Mouse (Mus musculus) layer of hippocampus, postnatal 36 days (tissue): ENCODE results near the gene Cd320. TPM values are rescaled to one million over a fixed set of nuclear protein-coding genes. Genes with fewer than 3 reads are reported as not detected.
A peak's percentile ranks its signal among the peaks of the same experiment; 100 is the strongest.
"Not testable (repeated sequence)": the region's sequence is repeated elsewhere in the genome, so short reads cannot be mapped to it uniquely, and the experiment has no call there.

ENCODE experiments used
- DNase-seq, 2 experiments: peaks; one replicate each; pipeline ENCODE4 v3.0.0; 2022
- total RNA-seq, 2 experiments: library from RNA; stranded (reverse); gene quantifications; 2 replicates each; pipeline ENCODE4 v1.2.3; 2021

Gene Cd320
- total RNA-seq, 2 experiments from 2014 or later = 22.2 to 24.9 TPM

- DNase-seq = no peak
Measured at GRCm38 (mm10) chr17:33825462-33825861, 17.4 kb upstream of the Cd320 start.

GRCm38 (mm10) chr17:33826850-33827249 lies 16.0 kb upstream of the Cd320 start:
- DNase-seq = peak; percentile 42 to 52

- DNase-seq = no peak
Measured at GRCm38 (mm10) chr17:33828892-33829291, 14.0 kb upstream of the Cd320 start.

GRCm38 (mm10) chr17:33829561-33829960 lies 13.3 kb upstream of the Cd320 start:
- DNase-seq = no peak

GRCm38 (mm10) chr17:33844196-33844595 lies 1.3 kb downstream of the Cd320 start:
- no peak for DNase-seq

- DNase-seq = no peak
Measured at GRCm38 (mm10) chr17:33848139-33848538, 5.2 kb downstream of the Cd320 start.

GRCm38 (mm10) chr17:33851331-33851730 lies 8.4 kb downstream of the Cd320 start:
- DNase-seq = no peak

- no peak for DNase-seq
Measured at GRCm38 (mm10) chr17:33857816-33858215, 14.9 kb downstream of the Cd320 start.

GRCm38 (mm10) chr17:33865330-33866030 lies 22.6 kb downstream of the Cd320 start:
- peak; percentile 46 to 50 for DNase-seq

GRCm38 (mm10) chr17:33873537-33873936 lies 30.6 kb downstream of the Cd320 start, which contains the start of gene Gm7029:
TSS of gene Gm7029 (plus strand) at chr17:33873837.
- DNase-seq = not testable (repeated sequence)

GRCm38 (mm10) chr17:33874411-33874810 lies 31.5 kb downstream of the Cd320 start:
- DNase-seq = no peak

- not testable (repeated sequence) for DNase-seq
Measured at GRCm38 (mm10) chr17:33875797-33876196, 32.9 kb downstream of the Cd320 start.

- not testable (repeated sequence) for DNase-seq
Measured at GRCm38 (mm10) chr17:33884320-33884719, 41.4 kb downstream of the Cd320 start.

- DNase-seq = not testable (repeated sequence)
Measured at GRCm38 (mm10) chr17:33887802-33888201, 44.9 kb downstream of the Cd320 start.

GRCm38 (mm10) chr17:33888230-33888629 lies 45.3 kb downstream of the Cd320 start:
- not testable (repeated sequence) for DNase-seq

GRCm38 (mm10) chr17:33889941-33890532 lies 47.1 kb downstream of the Cd320 start:
- DNase-seq = not testable (repeated sequence)

- peak; percentile 99 for DNase-seq
Measured at GRCm38 (mm10) chr17:33890533-33891059, 47.7 kb downstream of the Cd320 start, which contains the start of gene Kifc1. TSS of gene Kifc1 (minus strand) at chr17:33890661.

GRCm38 (mm10) chr17:33891357-33891756 lies 48.5 kb downstream of the Cd320 start:
- no peak for DNase-seq

GRCm38 (mm10) chr17:33891892-33892291 lies 49.0 kb downstream of the Cd320 start:
- DNase-seq = not testable (repeated sequence)

- DNase-seq = no peak
Measured at GRCm38 (mm10) chr17:33892429-33892828, 49.5 kb downstream of the Cd320 start.

GRCm38 (mm10) chr17:33893011-33893410 lies 50.1 kb downstream of the Cd320 start:
- DNase-seq = not testable (repeated sequence)

GRCm38 (mm10) chr17:33897114-33897794 lies 54.4 kb downstream of the Cd320 start:
- DNase-seq = no peak

- not testable (repeated sequence) for DNase-seq
Measured at GRCm38 (mm10) chr17:33898193-33898592, 55.3 kb downstream of the Cd320 start.
